Mouse (Mus musculus) erythroblast, embryonic 14.5 days (primary cell): Measurements from ENCODE around the gene Nfia. TPM values are rescaled to one million over a fixed set of nuclear protein-coding genes. Genes with fewer than 3 reads are reported as not detected.

Experiments used
- H3K27me3 ChIP-seq: 2 replicates; pipeline ENCODE4 v1.6.1; 2012; ENCODE audit warnings: inconsistent platforms; ENCODE audit not compliant: control insufficient read depth
- H3K36me3 ChIP-seq: 2 replicates; pipeline ENCODE4 v1.6.1; 2012; ENCODE audit warnings: mild to moderate bottlenecking, inconsistent platforms; ENCODE audit not compliant: control insufficient read depth
- H3K4me1 ChIP-seq: 2 replicates; pipeline ENCODE4 v1.6.1; 2012; ENCODE audit warnings: inconsistent platforms; ENCODE audit not compliant: control insufficient read depth
- H3K4me3 ChIP-seq: replicated peaks from 2 replicates; pipeline ENCODE3; 2012; ENCODE audit warnings: moderate library complexity, mild to moderate bottlenecking, inconsistent platforms
- H3K9me3 ChIP-seq: 2 replicates; pipeline ENCODE4 v1.6.1; 2012; ENCODE audit warnings: low read length, inconsistent platforms, mixed read lengths; ENCODE audit not compliant: control insufficient read depth
- GATA1 ChIP-seq: IDR thresholded peaks from 2 replicates; pipeline ENCODE4 v1.6.1; 2012; ENCODE audit warnings: low read length, inconsistent platforms, mixed read lengths
- TAL1 ChIP-seq: IDR thresholded peaks from 3 replicates; pipeline ENCODE4 v1.6.1; 2012; ENCODE audit warnings: low read length, inconsistent platforms, mixed read lengths
- polyA plus RNA-seq: library from polyadenylated mRNA; stranded (reverse); fragments of >175 nt; gene quantifications from 2 replicates; pipeline ENCODE4 v1.2.3, GENCODE M21; 2012

The Nfia gene
- polyA plus RNA-seq, 1 experiment = 0.08 TPM

DNA sequence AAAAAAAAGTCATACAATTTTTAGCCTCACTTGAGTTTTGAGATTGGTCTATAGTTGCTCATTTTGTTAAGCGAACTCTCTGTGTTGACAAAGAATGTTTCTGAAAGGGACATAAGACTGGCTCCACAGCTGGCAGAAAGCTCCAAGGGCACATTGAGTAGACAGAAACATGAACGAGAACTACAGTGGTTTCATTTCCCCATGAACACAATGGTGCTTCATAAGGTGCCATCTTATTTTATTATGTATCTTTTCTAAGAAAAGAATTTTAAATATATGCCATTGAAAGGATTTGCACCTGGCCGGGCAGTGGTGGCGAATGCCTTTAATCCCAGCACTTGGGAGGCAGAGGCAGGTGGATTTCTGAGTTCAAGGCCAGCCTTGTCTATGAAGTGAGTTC, 337.4 kb downstream of the Nfia start:
- no peaks in the 10 kb centered on the region for H3K4me1 ChIP-seq
- no peaks in the 10 kb centered on the region for H3K36me3 ChIP-seq
- no peak overlapping the region for H3K4me3 ChIP-seq
- no peaks in the 10 kb centered on the region for H3K9me3 ChIP-seq
- H3K27me3 ChIP-seq = peaks cover 20% of the 10 kb centered on the region
- TF ChIP-seq TAL1 = no peak
- TF ChIP-seq GATA1 = no peak

DNA sequence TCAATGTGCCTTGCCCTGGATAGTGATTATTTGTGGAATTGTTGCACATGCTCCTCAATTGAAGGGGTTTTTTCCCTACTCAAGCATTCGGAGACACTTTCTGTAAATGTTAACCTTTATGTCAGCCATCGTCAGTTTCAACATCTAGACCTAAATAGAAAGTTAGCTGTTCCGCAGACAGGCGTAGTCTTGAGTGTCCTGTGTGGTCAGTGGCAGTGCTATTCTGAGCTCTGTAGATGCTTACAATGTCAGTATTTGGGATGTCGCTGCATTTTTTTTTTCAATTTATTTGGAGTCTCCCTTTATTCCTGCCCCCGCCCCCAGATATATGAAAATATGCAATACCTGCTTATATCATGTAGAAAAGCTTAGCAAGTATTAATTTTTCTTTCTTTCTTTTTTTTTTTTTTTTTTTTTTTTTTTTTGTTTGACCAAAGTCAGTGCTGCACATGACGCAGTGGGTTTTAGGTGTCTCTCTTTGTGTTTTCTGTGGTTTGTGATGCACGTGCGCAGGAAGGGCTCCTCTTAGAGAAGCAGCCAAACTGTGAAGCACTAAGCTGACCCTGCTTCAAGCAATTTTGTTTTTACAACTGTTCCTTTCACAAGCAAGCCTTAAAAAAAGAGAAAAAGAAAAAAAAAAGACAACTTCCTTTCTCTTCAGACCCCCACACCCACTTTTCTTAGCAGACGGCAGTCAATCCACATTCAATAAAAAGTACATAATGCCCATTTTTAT, 340.9 kb downstream of the Nfia start:
- TF ChIP-seq TAL1 (no peak), GATA1 (no peak)
- H3K9me3 ChIP-seq = no peaks in the 10 kb centered on the region
- H3K4me1 ChIP-seq = no peaks in the 10 kb centered on the region
- no peak overlapping the region for H3K4me3 ChIP-seq
- no peaks in the 10 kb centered on the region for H3K36me3 ChIP-seq
- peaks cover 6% of the 10 kb centered on the region; the same call in 1 of the 2 replicates for H3K27me3 ChIP-seq

DNA sequence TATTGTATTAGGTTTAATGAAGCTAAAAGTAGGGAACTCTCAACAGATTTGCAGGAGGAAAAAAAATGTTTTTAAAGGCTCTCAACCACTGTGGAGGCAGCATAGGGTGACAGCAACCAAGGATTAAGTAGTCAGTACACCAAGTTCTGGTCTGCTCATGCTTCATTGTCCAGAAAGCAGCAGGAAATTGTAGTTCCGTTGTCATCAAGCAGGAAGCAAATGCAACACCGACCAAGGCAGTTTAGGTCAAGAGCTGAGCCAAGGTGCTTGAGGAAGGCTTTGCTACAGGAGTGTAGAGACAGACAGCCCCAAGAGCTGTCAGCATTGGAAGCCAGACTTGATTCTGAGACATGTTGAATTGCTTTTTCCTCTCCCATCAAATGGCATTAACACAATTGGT, 342.4 kb downstream of the Nfia start:
- no peak for TF ChIP-seq TAL1
- Histone ChIP-seq H3K36me3 (no peaks in the 10 kb centered on the region), H3K27me3 (no peaks in the 10 kb centered on the region), H3K4me1 (no peaks in the 10 kb centered on the region), H3K4me3 (no peak overlapping the region), H3K9me3 (no peaks in the 10 kb centered on the region)

DNA sequence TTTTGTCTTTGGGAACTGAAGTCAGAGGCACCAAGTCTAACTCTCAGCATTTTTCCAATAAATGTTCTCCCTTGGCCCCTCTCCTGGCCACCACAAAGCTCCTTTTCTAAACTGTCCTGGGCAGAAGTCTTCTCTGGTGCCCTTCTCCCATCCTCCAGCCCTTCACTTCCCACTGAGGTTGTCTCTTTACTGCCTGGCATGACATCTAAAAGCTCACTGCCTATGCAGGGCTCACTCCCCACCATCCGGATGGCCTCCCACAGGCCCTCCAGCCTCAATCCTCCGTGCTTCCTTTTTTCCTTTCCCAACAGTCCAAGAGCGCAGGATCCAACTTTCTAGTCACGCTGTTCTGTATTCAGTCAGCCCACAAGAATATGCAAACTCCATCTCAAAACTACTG, 342.9 kb downstream of the Nfia start:
- no peaks in the 10 kb centered on the region for H3K36me3 ChIP-seq
- no peaks in the 10 kb centered on the region for H3K27me3 ChIP-seq
- no peaks in the 10 kb centered on the region for H3K9me3 ChIP-seq
- H3K4me3 ChIP-seq = no peak overlapping the region
- no peaks in the 10 kb centered on the region for H3K4me1 ChIP-seq
- no peak for TF ChIP-seq TAL1

GRCm38 (mm10) chr4:98116046-98116445, 343.5 kb downstream of the Nfia start:
- Histone ChIP-seq H3K4me1 (no peaks in the 10 kb centered on the region), H3K9me3 (no peaks in the 10 kb centered on the region), H3K4me3 (no peak overlapping the region), H3K27me3 (no peaks in the 10 kb centered on the region), H3K36me3 (no peaks in the 10 kb centered on the region)
- no peak for TF ChIP-seq GATA1
- TF ChIP-seq TAL1 = no peak

- H3K9me3 ChIP-seq = no peaks in the 10 kb centered on the region
- H3K27me3 ChIP-seq = no peaks in the 10 kb centered on the region
- H3K4me1 ChIP-seq = no peaks in the 10 kb centered on the region
- TF ChIP-seq GATA1 = no peak
- no peak for TF ChIP-seq TAL1
- no peak overlapping the region for H3K4me3 ChIP-seq
- no peaks in the 10 kb centered on the region for H3K36me3 ChIP-seq
These were observed 345.6 kb downstream of the Nfia start for GRCm38 (mm10) chr4:98118126-98118525.

- Histone ChIP-seq H3K9me3 (no peaks in the 10 kb centered on the region), H3K4me1 (no peaks in the 10 kb centered on the region), H3K4me3 (no peak overlapping the region), H3K27me3 (no peaks in the 10 kb centered on the region), H3K36me3 (no peaks in the 10 kb centered on the region)
- TF ChIP-seq GATA1 (no peak), TAL1 (no peak)
These were observed 346.5 kb downstream of the Nfia start for GRCm38 (mm10) chr4:98118761-98119675.

GRCm38 (mm10) chr4:98119949-98120531, 347.5 kb downstream of the Nfia start:
- Histone ChIP-seq H3K27me3 (no peaks in the 10 kb centered on the region), H3K9me3 (no peaks in the 10 kb centered on the region), H3K36me3 (no peaks in the 10 kb centered on the region), H3K4me1 (no peaks in the 10 kb centered on the region), H3K4me3 (no peak overlapping the region)
- TF ChIP-seq GATA1 = no peak

- Histone ChIP-seq H3K9me3 (no peaks in the 10 kb centered on the region), H3K4me1 (no peaks in the 10 kb centered on the region), H3K27me3 (no peaks in the 10 kb centered on the region), H3K4me3 (no peak overlapping the region), H3K36me3 (no peaks in the 10 kb centered on the region)
- no peak for TF ChIP-seq TAL1
- TF ChIP-seq GATA1 = no peak
These were observed 348.3 kb downstream of the Nfia start for GRCm38 (mm10) chr4:98120706-98121340.
